25 mouse cellular contexts compared by ENCODE assay signal in the genomic region with DNA sequence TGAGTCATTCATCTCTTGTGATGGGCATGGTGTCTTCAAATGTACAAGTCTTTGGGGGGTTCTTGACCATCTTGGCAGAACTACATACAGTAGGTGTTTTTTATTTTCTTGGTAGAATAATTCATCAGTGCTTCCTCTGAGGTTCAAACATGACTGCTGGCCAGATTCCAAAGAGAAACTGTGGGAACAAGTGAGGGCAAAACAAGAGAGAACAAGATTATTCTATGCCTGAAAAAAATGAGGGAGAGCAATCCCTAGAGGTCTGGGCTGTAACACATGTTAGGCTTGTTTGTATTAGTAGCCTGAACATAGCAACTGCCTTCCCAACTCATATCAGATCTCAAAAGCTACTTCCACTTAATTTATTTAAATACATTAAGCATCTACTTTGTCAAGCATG. TPM values are rescaled to one million over a fixed set of nuclear protein-coding genes. Genes with fewer than 3 reads are reported as not detected.
A peak's percentile ranks its signal among the peaks of the same experiment; 100 is the strongest.
DNase-seq lines count a peak whose midpoint lies in the region; ATAC-seq and TF ChIP-seq lines count a peak whose summit lies in the region.
"Had no signal": no experiment of that assay in that cellular context is flagged by ENCODE, and none has a peak within 500 bp of the region (broad histone marks: within the 10 kb centered on the region; RNA-seq: fewer than 3 reads in every experiment).

No protein-coding gene starts in this region.

- no peak for ATAC-seq in forebrain, embryonic 15.5 days (replicated peaks)
- no peak for ATAC-seq in forebrain, embryonic 12.5 days (ENCODE audit: low FRiP score)
- ATAC-seq in hindbrain, postnatal 0 days: no peak
- ATAC-seq in hindbrain, embryonic 13.5 days (ENCODE audit: low FRiP score): no peak
- peak; percentile 51; the same call in 1 of the 2 replicates for ATAC-seq in neural tube, embryonic 14.5 days (ENCODE audit: low read depth)
- no peak for ATAC-seq in neural tube, embryonic 15.5 days (ENCODE audit: low FRiP score)
- ATAC-seq: intestine, postnatal 0 days had no signal

- peak; percentile 56 for DNase-seq in hindbrain, postnatal 0 days (ENCODE audit: low spot score)
- no peak for DNase-seq in layer of hippocampus, adult 18-20 months (ENCODE audit: low spot score in 2 of 2)
- DNase-seq: adrenal gland, adult 8-10 months; cerebellum, adult 2 months; gastrocnemius, postnatal 14 days; kidney, postnatal 36 days; liver, embryonic 13.5 days; lung, adult 2 months; lung, postnatal 36 days; right cerebral cortex, postnatal 14 days; thymus, adult 2 months; thymus, postnatal 4 days had no signal

- no peaks in the 10 kb centered on the region for H3K27me3 ChIP-seq in forebrain, embryonic 15.5 days
- no peaks in the 10 kb centered on the region for H3K27me3 ChIP-seq in forebrain, embryonic 12.5 days
- H3K27me3 ChIP-seq in hindbrain, postnatal 0 days (ENCODE audit: insufficient read depth, low read length): no peaks in the 10 kb centered on the region
- H3K27me3 ChIP-seq in hindbrain, embryonic 13.5 days: no peaks in the 10 kb centered on the region
- H3K27me3 ChIP-seq in neural tube, embryonic 14.5 days (ENCODE audit: control insufficient read depth, insufficient read depth, low read length): no peaks in the 10 kb centered on the region
- H3K27me3 ChIP-seq in neural tube, embryonic 15.5 days (replicated peaks): no peaks in the 10 kb centered on the region
- H3K27me3 ChIP-seq: kidney, embryonic 15.5 days; limb, embryonic 13.5 days; liver, embryonic 13.5 days; megakaryocyte, embryonic 14.5 days had no signal

- no peak overlapping the region for H3K4me2 ChIP-seq in forebrain, embryonic 15.5 days (replicated peaks)
- no peak overlapping the region for H3K4me2 ChIP-seq in forebrain, embryonic 12.5 days
- H3K4me2 ChIP-seq in hindbrain, postnatal 0 days (ENCODE audit: low read depth, low read length): no peak overlapping the region
- no peak overlapping the region for H3K4me2 ChIP-seq in hindbrain, embryonic 13.5 days
- no peak overlapping the region for H3K4me2 ChIP-seq in neural tube, embryonic 14.5 days (ENCODE audit: low read depth, low read length)
- H3K4me2 ChIP-seq in neural tube, embryonic 15.5 days: no peak overlapping the region
- H3K4me2 ChIP-seq: kidney, embryonic 15.5 days; limb, embryonic 13.5 days; liver, embryonic 13.5 days had no signal

- no peaks in the 10 kb centered on the region for H3K9me3 ChIP-seq in forebrain, embryonic 15.5 days
- H3K9me3 ChIP-seq in forebrain, embryonic 12.5 days: no peaks in the 10 kb centered on the region
- H3K9me3 ChIP-seq in hindbrain, postnatal 0 days (ENCODE audit: low read length): no peaks in the 10 kb centered on the region
- no peaks in the 10 kb centered on the region for H3K9me3 ChIP-seq in hindbrain, embryonic 13.5 days
- H3K9me3 ChIP-seq in neural tube, embryonic 14.5 days (ENCODE audit: control insufficient read depth, low read length): no peaks in the 10 kb centered on the region
- no peaks in the 10 kb centered on the region for H3K9me3 ChIP-seq in neural tube, embryonic 15.5 days (replicated peaks)
- H3K9me3 ChIP-seq: kidney, embryonic 15.5 days; limb, embryonic 13.5 days; liver, embryonic 13.5 days had no signal

- H3K4me3 ChIP-seq in forebrain, embryonic 15.5 days: no peak overlapping the region
- H3K4me3 ChIP-seq in forebrain, embryonic 12.5 days (replicated peaks): no peak overlapping the region
- no peak overlapping the region for H3K4me3 ChIP-seq in hindbrain, postnatal 0 days (ENCODE audit: low read length)
- no peak overlapping the region for H3K4me3 ChIP-seq in hindbrain, embryonic 13.5 days
- H3K4me3 ChIP-seq in neural tube, embryonic 14.5 days (ENCODE audit: low read depth, low read length): no peak overlapping the region
- H3K4me3 ChIP-seq in neural tube, embryonic 15.5 days (replicated peaks): no peak overlapping the region
- H3K4me3 ChIP-seq: kidney, embryonic 15.5 days; limb, embryonic 13.5 days; liver, embryonic 13.5 days; megakaryocyte, embryonic 14.5 days had no signal

- H3K4me1 ChIP-seq in forebrain, embryonic 15.5 days: 0 out of 2 replicates have a peak, but pooled peaks cover 6% of the 10 kb centered on the region
- no peaks in the 10 kb centered on the region for H3K4me1 ChIP-seq in forebrain, embryonic 12.5 days
- H3K4me1 ChIP-seq in hindbrain, postnatal 0 days (ENCODE audit: insufficient read depth, low read length): no peaks in the 10 kb centered on the region
- no peaks in the 10 kb centered on the region for H3K4me1 ChIP-seq in hindbrain, embryonic 13.5 days (replicated peaks)
- H3K4me1 ChIP-seq in neural tube, embryonic 14.5 days (ENCODE audit: control insufficient read depth, insufficient read depth, low read length): no peaks in the 10 kb centered on the region
- 0 out of 2 replicates have a peak, but pooled peaks cover 3% of the 10 kb centered on the region for H3K4me1 ChIP-seq in neural tube, embryonic 15.5 days
- H3K4me1 ChIP-seq: kidney, embryonic 15.5 days; limb, embryonic 13.5 days; liver, embryonic 13.5 days; megakaryocyte, embryonic 14.5 days had no signal

- H3K27ac ChIP-seq in forebrain, embryonic 15.5 days (replicated peaks): peak overlapping the region; percentile 43; the same call in 1 of the 2 replicates
- H3K27ac ChIP-seq in forebrain, embryonic 12.5 days: no peak overlapping the region; the same call in 1 of the 2 replicates
- no peak overlapping the region for H3K27ac ChIP-seq in hindbrain, postnatal 0 days
- no peak overlapping the region for H3K27ac ChIP-seq in hindbrain, embryonic 13.5 days
- no peak overlapping the region for H3K27ac ChIP-seq in neural tube, embryonic 14.5 days (ENCODE audit: low read depth, low read length)
- no peak overlapping the region for H3K27ac ChIP-seq in neural tube, embryonic 15.5 days (replicated peaks)
- H3K27ac ChIP-seq: kidney, embryonic 15.5 days; limb, embryonic 13.5 days; liver, embryonic 13.5 days; stomach, postnatal 0 days had no signal

- H3K36me3 ChIP-seq in forebrain, embryonic 15.5 days: no peaks in the 10 kb centered on the region
- H3K36me3 ChIP-seq in forebrain, embryonic 12.5 days (replicated peaks): no peaks in the 10 kb centered on the region
- H3K36me3 ChIP-seq in hindbrain, postnatal 0 days (ENCODE audit: insufficient read depth, low read length): no peaks in the 10 kb centered on the region
- H3K36me3 ChIP-seq in hindbrain, embryonic 13.5 days: peaks cover 4% of the 10 kb centered on the region; the same call in 1 of the 2 replicates
- no peaks in the 10 kb centered on the region for H3K36me3 ChIP-seq in neural tube, embryonic 14.5 days (ENCODE audit: control insufficient read depth, insufficient read depth, low read length)
- no peaks in the 10 kb centered on the region; the same call in 1 of the 2 replicates for H3K36me3 ChIP-seq in neural tube, embryonic 15.5 days

- TF ChIP-seq CTCF in hindbrain, postnatal 0 days (IDR thresholded peaks at IDR 0.05; ENCODE audit: low read depth): no peak

- H3K9ac ChIP-seq in forebrain, embryonic 15.5 days (replicated peaks): no peak overlapping the region
- H3K9ac ChIP-seq in forebrain, embryonic 12.5 days: no peak overlapping the region
- H3K9ac ChIP-seq in hindbrain, postnatal 0 days (replicated peaks; ENCODE audit: low read length): no peak overlapping the region
- H3K9ac ChIP-seq in hindbrain, embryonic 13.5 days: no peak overlapping the region
- no peak overlapping the region for H3K9ac ChIP-seq in neural tube, embryonic 14.5 days (replicated peaks; ENCODE audit: low read depth, low read length)
- no peak overlapping the region for H3K9ac ChIP-seq in neural tube, embryonic 15.5 days (replicated peaks)
- H3K9ac ChIP-seq: kidney, embryonic 15.5 days; limb, embryonic 13.5 days; liver, embryonic 13.5 days had no signal

RNA-seq across cellular contexts. Expression of a gene that starts 17.4 kb away (rescaled TPM):
- polyA plus RNA-seq in forebrain, embryonic 15.5 days (2015; fragmentation: Nextera tagmentation; extraction: Ambion mirVana): 0.15 and 0.42 TPM in 2 replicates
- polyA plus RNA-seq in forebrain, embryonic 12.5 days (2016; fragmentation: Nextera tagmentation; extraction: Ambion mirVana): 0.13 and 0.15 TPM in 2 replicates
- 1.2 and 1.5 TPM in 2 replicates for total RNA-seq in hindbrain, postnatal 0 days (2014; rRNA removed)
- 0.76 and 1.2 TPM in 2 replicates for polyA plus RNA-seq in hindbrain, postnatal 0 days (2015; fragmentation: Nextera tagmentation; extraction: Ambion mirVana)
- 0.27 TPM in 1 of 2 replicates, not detected in the other for polyA plus RNA-seq in hindbrain, embryonic 13.5 days (2015; fragmentation: Nextera tagmentation; extraction: Ambion mirVana)
- polyA plus RNA-seq in neural tube, embryonic 14.5 days (2014; fragmentation: Nextera tagmentation; extraction: Ambion mirVana): 0.40 and 0.63 TPM in 2 replicates
- 0.49 and 0.77 TPM in 2 replicates for polyA plus RNA-seq in neural tube, embryonic 15.5 days (2015; fragmentation: Nextera tagmentation; extraction: Ambion mirVana)
- under 1 TPM; 0.13 to 0.25 TPM for total RNA-seq in layer of hippocampus, adult 18-20 months (2021)
- total RNA-seq: gastrocnemius, postnatal 14 days; heart, adult 8-10 months; heart, postnatal 25 days; monocyte, adult 5-6 weeks had no signal
- polyA plus RNA-seq: limb, embryonic 13.5 days; liver, embryonic 13.5 days had no signal

RNA-seq across cellular contexts. Expression of a gene that starts 38.6 kb away (rescaled TPM):
- 15.5 and 15.9 TPM in 2 replicates for polyA plus RNA-seq in forebrain, embryonic 15.5 days (2015; fragmentation: Nextera tagmentation; extraction: Ambion mirVana)
- 8.3 and 9.3 TPM in 2 replicates for polyA plus RNA-seq in forebrain, embryonic 12.5 days (2016; fragmentation: Nextera tagmentation; extraction: Ambion mirVana)
- total RNA-seq in hindbrain, postnatal 0 days (2014; rRNA removed): 48.5 and 59.0 TPM in 2 replicates
- polyA plus RNA-seq in hindbrain, postnatal 0 days (2015; fragmentation: Nextera tagmentation; extraction: Ambion mirVana): 20.2 and 23.0 TPM in 2 replicates
- polyA plus RNA-seq in hindbrain, embryonic 13.5 days (2015; fragmentation: Nextera tagmentation; extraction: Ambion mirVana): 15.3 and 16.3 TPM in 2 replicates
- polyA plus RNA-seq in neural tube, embryonic 14.5 days (2014; fragmentation: Nextera tagmentation; extraction: Ambion mirVana): 13.7 and 17.0 TPM in 2 replicates
- 23.6 and 29.4 TPM in 2 replicates for polyA plus RNA-seq in neural tube, embryonic 15.5 days (2015; fragmentation: Nextera tagmentation; extraction: Ambion mirVana)
- total RNA-seq in layer of hippocampus, adult 18-20 months (2021): 10 to 100 TPM; 43.4 to 47.4 TPM
